Mouse (Mus musculus) heart, adult 8-10 months (tissue): Measurements from ENCODE around the gene Tns3. TPM values are rescaled to one million over a fixed set of nuclear protein-coding genes. Genes with fewer than 3 reads are reported as not detected.

Experiments
- DNase-seq: peaks from one replicate; pipeline ENCODE4 v3.0.0; 2022; ENCODE audit warnings: low spot score
- total RNA-seq, 4 experiments: library from RNA; stranded (reverse); gene quantifications; 2 replicates each; pipeline ENCODE4 v1.2.4; 2022

Tns3 gene
- total RNA-seq, 4 experiments from 2014 or later: 22.9 to 25.7 (median 23.7) TPM

DNA sequence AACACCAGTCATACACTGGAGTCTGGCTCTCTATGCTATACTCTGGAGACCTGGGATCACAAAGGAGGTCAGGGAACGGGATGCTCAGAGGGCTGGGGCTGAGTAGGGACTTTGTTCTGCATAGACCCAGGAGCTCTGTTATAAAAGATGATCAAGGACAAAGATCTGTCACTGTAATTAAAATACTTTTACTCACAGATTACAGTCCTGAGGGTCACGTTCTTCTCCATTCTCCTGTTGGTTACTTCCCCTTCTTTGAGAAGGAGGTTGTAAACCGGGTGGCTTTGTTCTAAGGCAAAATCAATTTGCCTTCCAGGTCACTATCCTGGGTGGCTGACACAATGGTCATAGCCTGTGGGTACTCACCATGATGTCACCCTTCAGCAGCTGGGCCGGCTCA, 133.8 kb downstream of the Tns3 start:
- no peak for DNase-seq

DNA sequence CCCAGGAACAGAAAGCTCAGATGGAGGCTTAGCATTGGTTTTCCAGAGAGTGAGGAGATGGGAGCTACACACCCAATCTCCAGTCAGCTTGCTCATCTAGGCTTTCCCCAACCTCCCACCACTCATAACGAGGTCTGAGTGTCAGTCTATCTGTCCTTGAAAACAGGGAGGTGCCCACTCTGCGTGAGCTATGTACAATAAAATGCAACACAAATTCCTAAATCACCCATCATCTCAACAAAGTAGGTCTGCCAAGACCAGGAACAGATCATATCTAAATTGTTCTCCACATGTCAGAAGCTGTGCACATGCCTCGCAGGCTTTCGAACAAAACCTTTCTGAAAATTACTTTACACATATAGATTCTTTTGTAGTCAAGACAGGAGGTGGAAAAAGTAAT, 134.3 kb downstream of the Tns3 start:
- DNase-seq: no peak

DNA sequence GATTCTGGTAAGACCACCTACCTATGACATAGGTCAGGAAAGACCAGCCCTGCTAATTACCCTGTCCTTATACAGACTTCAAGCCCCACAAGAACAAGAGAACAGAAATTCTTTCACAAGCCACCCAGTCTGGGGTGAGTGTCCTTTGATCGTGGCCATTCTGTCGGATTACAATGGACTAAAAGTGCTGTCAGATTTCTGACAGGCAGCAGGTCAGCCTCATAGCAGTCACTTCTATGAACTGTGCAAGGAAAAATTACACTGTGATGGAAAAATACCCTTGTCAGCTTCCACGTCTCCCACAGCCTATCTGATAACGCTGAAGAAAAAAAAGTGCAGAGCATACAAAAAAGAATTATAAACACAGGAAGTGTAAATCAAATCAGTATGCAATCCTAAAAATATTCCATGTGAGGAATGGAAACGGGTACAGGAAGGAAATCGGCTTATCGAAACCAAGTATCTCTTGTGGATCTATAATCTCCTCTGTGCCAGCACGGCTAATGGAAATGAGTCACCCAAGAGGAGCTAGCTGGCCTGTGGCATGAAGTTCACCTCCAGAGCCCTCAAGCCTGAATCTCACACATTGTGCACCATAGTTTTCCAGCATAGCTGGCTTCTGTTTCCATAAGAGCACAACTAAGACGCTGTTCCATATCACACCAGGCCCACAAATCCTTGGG, 138.7 kb downstream of the Tns3 start:
- no peak for DNase-seq

DNA sequence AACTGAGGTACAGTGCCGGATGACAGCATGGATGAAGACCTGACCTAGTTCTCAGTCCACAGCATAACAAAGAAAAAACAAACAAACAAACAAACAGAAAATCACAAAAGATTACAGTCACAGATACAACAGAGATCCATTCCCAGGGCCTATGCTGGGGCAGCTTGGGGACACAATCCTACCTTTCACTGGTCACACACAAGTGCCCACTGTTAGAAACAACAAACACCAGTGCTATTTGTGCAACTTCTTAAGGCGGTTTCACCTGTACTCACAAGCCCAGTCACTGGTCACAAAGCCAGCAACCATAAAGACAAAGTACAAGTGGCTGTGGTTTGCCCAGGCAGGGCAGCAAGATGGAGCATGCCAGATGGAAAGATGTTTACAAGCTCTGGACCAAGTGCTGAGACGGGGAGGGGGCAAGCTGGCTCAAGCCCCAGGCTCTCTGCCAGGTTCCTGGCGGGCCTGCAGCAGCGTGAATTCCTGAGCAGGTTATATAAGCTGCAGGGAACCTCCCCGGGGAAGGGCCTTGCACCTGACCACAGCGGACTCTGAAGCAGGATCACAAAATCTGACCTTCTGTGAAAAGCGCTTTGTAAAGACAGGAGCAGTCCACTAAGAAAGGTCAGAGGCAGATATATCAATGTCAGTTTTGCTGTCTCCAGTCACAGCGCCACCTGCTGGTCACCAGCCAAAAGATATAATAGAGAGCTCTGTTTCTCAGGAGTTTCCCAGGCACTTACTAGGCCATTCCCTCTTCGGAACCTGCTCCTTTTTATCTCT, 140.8 kb downstream of the Tns3 start:
- peak; percentile 73 for DNase-seq

DNA sequence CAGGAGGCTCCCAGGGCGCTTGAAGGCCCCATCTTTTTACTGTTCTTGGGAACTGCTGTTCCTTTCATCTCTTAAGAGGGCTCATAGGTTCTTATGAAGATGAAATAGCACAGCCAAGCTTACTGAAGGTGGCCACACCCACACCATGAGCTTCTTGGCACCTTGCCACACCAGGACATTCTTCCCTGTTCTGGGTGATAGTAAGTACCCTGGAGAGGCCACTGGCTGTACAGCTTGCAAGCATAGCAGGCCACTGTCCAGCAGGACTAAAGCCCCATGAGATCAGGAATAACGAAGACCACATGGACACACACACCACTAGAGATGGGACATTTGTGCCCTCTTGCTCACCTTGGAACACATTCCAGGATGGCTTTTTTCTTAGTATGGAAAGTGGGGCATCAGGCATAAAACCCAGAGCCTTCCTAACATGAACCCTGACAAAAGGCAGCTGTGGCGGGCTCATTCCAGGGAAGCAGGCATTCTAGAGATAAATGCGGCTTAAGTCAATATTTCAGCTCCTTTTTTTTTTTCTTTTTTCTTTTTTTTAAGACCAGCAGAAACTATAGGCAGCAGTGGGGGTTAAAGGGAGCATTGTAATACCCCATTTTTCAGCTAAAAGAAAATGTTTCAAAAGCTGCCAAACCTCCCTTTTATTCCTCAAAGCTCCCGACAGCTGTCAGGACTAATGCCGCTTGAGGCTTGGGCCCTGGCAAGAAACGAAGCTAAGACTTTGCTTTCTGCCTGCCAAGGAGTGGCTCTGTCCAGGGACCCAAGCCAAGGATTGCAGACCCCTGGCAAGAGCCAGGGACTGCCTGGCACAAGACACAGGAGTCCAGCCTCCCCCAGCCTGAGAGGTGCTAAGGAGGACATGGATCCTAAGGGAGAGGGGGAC, 150.7 kb downstream of the Tns3 start:
- no peak for DNase-seq

DNA sequence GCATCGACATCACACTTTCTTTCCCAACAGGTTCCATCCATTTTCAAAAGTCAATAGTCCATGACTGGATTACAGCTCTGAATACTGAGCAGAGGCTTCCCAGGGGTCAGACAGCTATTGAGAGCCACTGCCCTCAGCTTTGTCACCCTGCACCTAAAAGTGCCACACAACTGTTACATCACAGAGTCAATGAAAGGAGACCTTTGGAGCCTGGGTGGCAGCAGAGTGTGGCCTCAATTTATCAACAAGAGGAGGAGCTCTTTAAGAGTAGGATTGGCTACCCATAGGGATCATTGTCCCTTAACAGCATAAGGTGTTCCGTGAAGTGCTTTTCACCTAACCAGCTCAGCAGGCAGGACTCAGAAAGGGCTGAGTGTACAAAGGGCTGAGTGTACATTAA, 154.0 kb downstream of the Tns3 start:
- DNase-seq: no peak

DNA sequence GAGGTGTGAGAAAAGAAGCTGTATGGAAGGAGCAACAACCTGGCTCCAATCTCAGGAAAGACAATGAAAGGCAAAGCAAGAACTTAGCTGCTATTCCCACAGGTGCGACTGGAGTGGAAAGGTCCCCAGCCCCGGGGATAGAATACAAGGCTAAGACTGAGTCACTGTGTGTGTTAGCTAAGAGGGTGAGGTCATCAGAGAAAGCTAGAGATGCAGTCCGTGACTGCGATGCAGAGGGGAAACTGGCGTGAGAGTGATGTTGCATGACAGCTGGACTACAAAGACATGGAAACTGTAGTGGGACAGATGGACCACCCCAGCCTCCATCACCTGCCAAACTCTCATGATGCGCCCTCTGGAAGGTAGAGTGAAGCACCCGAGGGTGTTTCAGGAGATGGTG, 154.7 kb downstream of the Tns3 start:
- no peak for DNase-seq

DNA sequence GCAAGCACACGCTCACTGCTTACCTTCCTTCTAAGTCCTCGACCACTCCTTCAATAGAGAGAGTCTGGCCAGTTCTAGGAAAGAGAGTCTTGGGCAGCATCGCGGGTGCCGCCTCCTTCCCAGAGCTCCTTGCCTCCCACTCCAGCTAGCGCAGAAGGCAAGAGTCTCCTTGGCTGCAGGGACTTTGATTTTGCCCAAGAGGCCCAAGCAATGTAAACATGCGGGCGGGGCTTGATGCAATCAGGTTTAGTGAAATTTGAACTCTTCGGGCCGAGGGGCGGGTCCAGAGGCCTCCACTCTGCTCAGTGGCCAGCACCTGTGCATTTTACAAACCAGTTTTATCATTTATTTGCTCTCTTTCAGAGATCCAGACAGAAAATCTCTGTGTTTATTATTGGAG, 160.6 kb downstream of the Tns3 start:
- no peak for DNase-seq

DNA sequence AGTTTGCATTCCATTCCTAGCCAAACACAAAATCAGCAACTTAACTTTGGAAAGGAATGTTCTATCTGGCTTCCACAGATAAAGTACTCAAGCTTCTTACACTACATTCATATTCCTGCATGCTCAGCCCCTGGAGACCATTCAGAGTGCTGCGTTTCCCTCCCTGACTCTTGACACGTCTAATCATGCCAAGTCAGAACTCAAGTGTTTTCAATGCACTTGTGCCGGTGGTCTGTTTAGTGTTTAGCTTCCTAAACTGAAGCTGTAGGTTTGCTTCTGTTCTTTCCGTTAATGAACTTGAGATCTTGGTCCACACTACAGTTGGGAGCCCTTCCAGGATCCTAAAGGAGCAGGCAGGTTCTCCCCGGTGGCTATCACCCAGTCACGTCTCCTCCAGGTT, 163.5 kb downstream of the Tns3 start:
- DNase-seq: no peak

DNA sequence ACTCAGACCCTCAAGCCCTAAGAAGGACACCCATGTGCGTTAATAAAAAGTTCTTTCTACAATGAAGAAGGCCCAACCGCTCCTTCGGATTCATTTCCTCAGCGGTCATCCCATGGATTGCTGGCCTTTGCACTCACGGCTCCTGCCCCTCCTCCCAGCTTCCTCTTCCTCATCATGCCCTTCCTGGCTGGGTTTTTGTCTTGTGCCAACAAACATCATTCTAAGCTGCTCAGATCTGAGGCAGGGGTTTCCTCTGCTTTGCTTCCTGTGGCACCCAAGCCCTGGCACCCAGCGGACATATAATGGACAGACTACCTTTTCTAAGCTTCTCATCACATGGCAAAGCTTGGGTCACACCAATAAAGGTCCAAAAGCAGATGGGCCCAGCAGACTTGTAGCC, 167.2 kb downstream of the Tns3 start:
- no peak for DNase-seq

DNA sequence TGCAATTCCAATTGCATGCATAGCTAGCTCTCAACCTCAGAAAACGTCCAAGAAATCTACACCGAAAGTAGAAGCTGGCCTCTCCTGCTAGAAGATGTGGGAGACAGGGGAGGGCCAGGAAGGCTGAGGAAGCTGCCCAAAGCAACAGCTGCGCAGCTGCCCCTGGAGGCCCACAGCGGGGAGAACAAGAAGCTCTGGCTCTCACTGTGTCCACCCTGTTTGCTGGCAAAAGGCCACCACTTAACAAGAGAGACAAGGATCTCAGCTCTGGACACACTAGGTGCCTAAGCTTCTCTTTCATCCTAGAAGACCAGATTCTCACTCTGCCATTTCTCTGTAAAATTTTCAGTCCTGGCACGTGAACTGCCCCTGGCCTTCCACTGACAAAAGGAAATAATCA, 167.6 kb downstream of the Tns3 start:
- DNase-seq: peak; percentile 60

DNA sequence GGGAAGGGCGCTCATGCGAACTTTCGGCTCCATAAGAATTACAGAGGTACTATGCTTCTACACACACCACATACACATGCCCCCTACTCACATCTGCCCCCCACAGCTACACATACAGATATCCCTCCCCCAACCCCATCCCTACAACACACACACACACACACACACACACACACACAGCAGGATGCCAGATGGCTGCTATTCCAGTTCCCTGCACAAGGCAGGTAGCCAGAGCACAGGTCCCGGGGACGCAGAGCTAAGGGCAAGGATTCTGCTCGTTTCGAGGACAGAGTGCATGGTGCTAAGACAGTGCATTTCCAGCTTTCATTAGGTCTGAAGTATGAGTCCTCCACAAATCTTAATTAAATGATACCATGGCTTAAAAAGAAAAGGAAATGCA, 168.5 kb downstream of the Tns3 start:
- no peak for DNase-seq

DNA sequence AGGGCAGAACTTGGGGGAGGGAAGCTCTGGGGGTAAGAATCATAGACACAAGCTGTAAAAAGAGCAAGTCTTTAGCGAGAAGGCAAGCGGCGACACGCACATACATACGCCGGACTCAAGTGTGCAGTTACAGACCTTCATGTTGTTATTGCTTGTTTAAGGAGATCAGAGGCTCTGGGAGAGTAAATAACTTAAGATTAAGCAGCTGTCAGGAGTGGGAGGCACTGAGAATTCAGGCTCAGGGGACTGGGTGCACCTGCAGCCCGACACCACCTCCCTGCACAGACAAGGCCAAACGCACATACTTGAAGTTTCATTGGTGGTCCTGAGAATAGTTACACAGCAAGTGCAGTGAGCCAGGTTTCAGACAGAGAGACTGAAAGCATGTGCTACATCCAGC, 169.3 kb downstream of the Tns3 start:
- DNase-seq: no peak

DNA sequence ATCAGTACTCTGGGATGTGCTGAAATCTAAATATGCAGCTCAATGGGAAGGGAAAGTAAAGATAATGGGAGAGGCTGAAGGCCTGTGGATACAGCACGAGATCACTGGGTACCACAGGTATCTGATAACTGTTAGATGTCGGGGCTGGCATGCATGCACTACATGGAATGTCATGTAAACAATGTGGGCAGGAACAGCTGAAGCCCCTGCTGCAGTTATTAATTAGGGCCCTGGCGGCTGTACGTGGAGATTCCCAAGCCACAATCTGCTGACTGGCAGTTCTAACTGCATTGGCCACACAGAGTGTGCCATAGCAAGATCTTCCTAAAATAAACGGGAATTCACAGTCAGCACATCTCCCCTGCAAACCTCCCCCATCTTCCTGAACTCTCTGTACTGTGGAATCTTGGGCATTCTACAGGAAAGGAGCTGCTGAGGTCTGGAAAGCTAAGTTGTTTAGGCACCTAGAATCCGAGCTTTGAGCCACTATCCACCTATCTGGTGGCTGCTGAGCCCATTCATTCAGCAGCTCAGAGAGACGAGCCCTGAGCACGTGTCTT, 170.3 kb downstream of the Tns3 start:
- DNase-seq: no peak

DNA sequence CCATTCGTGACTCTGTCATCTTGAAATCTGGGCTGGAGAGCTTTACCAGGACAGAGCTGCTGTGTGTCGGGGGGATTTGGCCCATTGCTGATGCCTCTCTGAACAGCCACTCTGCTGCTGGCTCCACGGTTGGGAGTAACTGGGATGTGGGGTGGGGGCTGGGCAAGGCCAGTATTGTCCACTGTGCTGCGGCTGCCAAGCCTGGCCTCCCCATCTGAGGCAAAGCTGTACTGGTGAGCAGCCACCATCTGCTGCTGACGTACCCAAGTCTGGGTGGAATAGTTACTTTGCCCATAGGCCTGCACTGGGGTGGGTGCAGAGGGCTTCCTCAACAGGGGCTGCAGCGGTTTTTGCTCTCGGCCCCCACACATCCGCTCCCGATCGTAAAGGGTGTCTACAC, 172.0 kb downstream of the Tns3 start:
- no peak for DNase-seq

DNA sequence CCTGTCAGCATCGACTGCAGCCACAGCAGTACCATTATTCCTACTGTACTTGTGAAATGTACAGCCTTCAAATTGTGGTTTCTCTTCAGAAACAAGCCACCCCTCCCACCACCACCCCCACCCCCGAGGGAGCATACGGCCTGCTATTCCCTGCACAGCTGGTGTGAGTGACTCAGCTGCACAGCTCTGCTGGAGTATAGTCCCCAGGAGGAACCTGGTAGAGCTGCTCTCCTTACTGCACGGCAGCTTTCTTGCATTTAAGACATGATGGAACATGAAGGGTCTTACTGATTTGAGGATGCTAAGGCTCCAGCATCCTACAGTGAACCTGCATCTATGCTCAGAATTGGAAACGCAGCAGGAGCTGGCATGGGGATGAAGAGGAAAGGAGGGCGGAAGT, 176.1 kb downstream of the Tns3 start:
- DNase-seq: no peak

DNA sequence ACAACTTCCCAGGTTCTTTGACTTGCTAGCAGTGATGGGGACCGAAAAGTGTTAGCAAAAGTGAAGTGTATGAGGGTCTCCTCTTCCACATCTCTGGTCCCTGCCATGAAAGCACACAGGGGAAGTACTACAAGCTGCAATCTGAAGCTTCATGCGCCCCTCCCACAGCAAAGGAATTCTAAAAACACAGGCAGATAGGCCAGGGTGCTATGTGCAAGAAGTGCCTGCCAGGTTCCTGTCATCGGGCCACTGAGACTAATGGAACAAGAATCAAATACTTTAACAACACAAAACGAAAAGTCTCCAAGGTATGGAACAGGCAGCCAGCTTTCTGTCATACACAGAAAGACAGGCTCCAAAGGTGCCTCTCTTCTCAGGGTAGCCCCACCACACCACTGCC, 177.8 kb downstream of the Tns3 start:
- peak; percentile 31 for DNase-seq

DNA sequence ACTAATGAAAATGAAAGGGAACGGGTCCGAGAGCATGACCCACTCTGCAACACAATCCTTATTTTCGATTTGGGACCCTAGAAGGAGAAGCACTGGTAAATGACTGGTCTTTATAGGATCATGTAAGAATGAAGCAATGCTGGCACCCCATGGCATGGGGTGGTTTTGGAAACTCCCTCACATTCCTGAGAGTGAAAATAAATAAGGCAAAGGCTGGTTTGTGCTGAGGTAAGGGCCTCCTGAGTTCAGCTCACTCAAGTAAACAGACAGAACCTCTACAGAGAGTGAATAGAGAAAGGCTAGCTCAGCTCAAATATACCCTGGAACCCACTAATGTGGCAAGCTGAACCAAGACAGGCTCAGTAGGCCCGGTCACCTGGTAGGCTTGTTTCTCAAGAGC, 179.8 kb downstream of the Tns3 start:
- DNase-seq: no peak

DNA sequence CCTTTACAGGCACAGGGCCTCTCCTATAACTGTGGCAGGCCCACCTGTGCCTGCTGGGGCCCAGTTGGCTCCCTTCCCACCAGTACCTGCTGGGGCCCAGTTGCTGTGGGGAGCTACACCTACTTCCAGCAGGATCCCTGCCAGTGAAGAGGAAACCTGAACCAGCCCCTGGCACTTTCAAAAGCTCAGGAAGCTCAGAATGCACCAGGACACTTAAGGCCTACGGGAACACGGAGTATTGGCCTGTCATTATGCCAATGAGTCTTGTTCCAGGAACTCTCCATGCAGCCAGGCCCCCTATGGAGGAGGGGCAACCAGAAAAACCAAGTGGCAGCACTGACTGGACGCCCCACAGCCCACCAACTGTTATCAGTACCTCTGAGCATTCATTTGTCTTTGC, 181.6 kb downstream of the Tns3 start:
- DNase-seq: no peak

DNA sequence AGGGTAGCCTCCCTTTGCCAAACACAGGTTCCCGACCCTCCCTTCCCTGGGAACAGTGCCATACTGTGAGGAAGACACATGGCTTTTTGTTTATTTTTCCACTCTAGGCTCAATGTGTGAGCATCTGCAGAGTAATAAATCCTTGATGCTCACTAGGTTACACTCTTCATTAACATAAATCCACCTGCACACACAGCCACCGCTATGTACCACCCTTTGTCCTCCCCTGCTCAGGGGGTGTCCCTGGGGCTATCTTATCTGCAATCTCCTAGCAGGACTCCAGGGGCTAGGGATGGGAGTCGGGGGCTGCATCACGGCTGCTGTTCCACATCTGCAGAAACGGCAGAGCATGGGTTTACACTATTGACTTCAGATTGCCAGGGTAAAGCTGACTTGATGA, 182.4 kb downstream of the Tns3 start:
- DNase-seq: no peak

DNA sequence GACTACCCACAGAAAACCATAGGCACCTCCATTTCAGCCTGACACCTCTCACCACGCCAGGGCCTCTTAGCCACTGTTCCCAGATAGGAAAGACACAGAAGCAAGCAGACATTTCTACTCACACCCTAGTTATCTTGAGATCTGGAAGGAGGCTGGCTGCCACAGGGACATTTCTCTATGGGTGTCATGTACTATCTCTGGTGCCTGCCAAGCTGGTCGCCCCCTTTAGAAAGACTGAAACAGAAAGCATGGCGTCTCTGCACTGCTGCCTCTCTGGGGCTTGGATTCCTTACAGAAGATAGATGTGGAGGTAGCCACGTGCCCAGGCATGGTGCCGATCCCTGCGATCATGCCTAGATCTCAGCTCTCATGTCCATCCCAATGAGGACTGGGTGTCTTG, 182.8 kb downstream of the Tns3 start:
- DNase-seq: no peak

DNA sequence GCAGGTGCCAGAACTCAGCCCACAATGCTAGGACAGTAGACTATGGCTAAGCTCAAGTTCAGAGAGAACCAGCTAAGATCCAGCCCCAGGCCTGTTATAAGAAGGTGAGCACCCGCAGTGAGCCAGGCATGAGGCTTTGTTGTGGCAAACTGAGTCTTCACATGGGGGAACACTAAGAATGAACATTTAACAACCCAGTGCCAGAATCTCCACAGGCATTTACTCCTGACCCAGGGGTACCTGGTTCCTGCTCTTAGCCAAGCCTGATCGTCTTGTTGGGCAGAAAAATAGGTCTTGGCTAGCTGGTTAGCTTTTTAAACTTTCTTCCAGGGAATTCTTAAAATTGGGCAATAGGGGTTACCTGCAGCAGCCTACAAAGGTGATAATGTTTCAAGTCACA, 184.5 kb downstream of the Tns3 start:
- no peak for DNase-seq
